Mouse (Mus musculus) adipose tissue, adult 10 weeks (tissue): ENCODE results near the gene Gm6882. TPM values are rescaled to one million over a fixed set of nuclear protein-coding genes. Genes with fewer than 3 reads are reported as not detected.

ENCODE experiments used
- polyA plus RNA-seq: library from polyadenylated mRNA; stranded (reverse); fragments of 350-450 nt; fragmentation: Illumina TruSeq; extraction: RNeasy Lipid Tissue Mini Kit (QIAGEN cat#74804); gene quantifications from one replicate; pipeline ENCODE4 v1.2.3, GENCODE M21; 2014; ENCODE audit warnings: low read depth, low replicate concordance

Gm6882 gene
- polyA plus RNA-seq = not detected

GRCm38 (mm10) chr7:21432645-21433044 lies at the start of gene Gm6882:
Gm6882 (minus strand) TSS chr7:21432745.

Other genes with a start within 250 kb of the Gm6882 start
- not detected for gene Gm5157, start 242.3 kb downstream of the Gm6882 start, polyA plus RNA-seq
- not detected for gene Vmn1r124, start 172.1 kb downstream of the Gm6882 start, polyA plus RNA-seq
- gene Vmn1r125, start 160.6 kb downstream of the Gm6882 start, polyA plus RNA-seq = not detected
- gene Vmn1r126, start 131.3 kb downstream of the Gm6882 start, polyA plus RNA-seq = not detected
- gene Vmn1r127, start 112.9 kb downstream of the Gm6882 start, polyA plus RNA-seq = not detected
- gene Vmn1r128, start 83.4 kb downstream of the Gm6882 start, polyA plus RNA-seq = not detected
- not detected for gene Vmn1r129, start 71.5 kb downstream of the Gm6882 start, polyA plus RNA-seq
- not detected for gene Vmn1r130, start 79.0 kb upstream of the Gm6882 start, polyA plus RNA-seq
- gene Vmn1r131, start 113.3 kb upstream of the Gm6882 start, polyA plus RNA-seq = not detected
- gene Vmn1r132, start 181.3 kb upstream of the Gm6882 start, polyA plus RNA-seq = not detected